Mouse (Mus musculus): ENCODE data around the gene Pex3. TPM values are rescaled to one million over a fixed set of nuclear protein-coding genes. Genes with fewer than 3 reads are reported as not detected.

Pex3 gene
- total RNA-seq, 2 experiments from 2014 or later: 8.0 to 9.7 TPM

Other genes with a start within 250 kb of the Pex3 start
- 10 to 100 TPM; 13.1 to 15.5 TPM for gene Phactr2, start 78.7 kb downstream of the Pex3 start, total RNA-seq (2021)
- 10 to 100 TPM; 10.8 TPM for gene Fuca2, start 53.6 kb downstream of the Pex3 start, total RNA-seq (2021)
- gene Adat2, start 248 bp downstream of the Pex3 start, total RNA-seq (2021): 1 to 10 TPM; 2.9 to 3.5 TPM